Mouse (Mus musculus): ENCODE measurements around the gene Tnr. TPM values are rescaled to one million over a fixed set of nuclear protein-coding genes. Genes with fewer than 3 reads are reported as not detected.

Gene Tnr
- total and polyA plus RNA-seq, 2 experiments: not detected

- H3K9ac ChIP-seq (ENCODE audit: low read depth, low read length): no peak overlapping the region
- no peaks in the 10 kb centered on the region for H3K79me2 ChIP-seq (ENCODE audit: control insufficient read depth, insufficient read depth, low read length)
- no peak for DNase-seq (ENCODE audit: extremely low read depth, low read depth, low spot score)
- no peak overlapping the region for H3K4me3 ChIP-seq (ENCODE audit: insufficient read depth, low read depth, low read length)
- 69% methylated on average over 3 of the region's 3 CpGs for WGBS
- no peak overlapping the region for H3K27ac ChIP-seq (replicated peaks; ENCODE audit: insufficient read depth, low read depth, low read length)
- H3K4me1 ChIP-seq (ENCODE audit: control insufficient read depth, insufficient read depth, low read length): no peaks in the 10 kb centered on the region
- no peaks in the 10 kb centered on the region for H3K27me3 ChIP-seq (ENCODE audit: control insufficient read depth, insufficient read depth, low read length)
- H3K36me3 ChIP-seq (ENCODE audit: control insufficient read depth, insufficient read depth, low read length): no peaks in the 10 kb centered on the region
- TF ChIP-seq POLR2A (IDR thresholded peaks at IDR 0.05; ENCODE audit: extremely low read depth, insufficient read depth, low read length): no peak
- no peak for TF ChIP-seq CTCF (IDR thresholded peaks at IDR 0.05; ENCODE audit: low read depth, low read length)
These were observed 376.4 kb downstream of the Tnr start for GRCm38 (mm10) chr1:159899991-159900390.

GRCm38 (mm10) chr1:159900639-159901038 lies 377.1 kb downstream of the Tnr start:
- H3K27me3 ChIP-seq (ENCODE audit: control insufficient read depth, insufficient read depth, low read length): no peaks in the 10 kb centered on the region
- no peak overlapping the region for H3K4me3 ChIP-seq (ENCODE audit: insufficient read depth, low read depth, low read length)
- WGBS: 57% methylated on average over 3 of the region's 3 CpGs
- no peaks in the 10 kb centered on the region for H3K36me3 ChIP-seq (ENCODE audit: control insufficient read depth, insufficient read depth, low read length)
- no peak overlapping the region for H3K9ac ChIP-seq (ENCODE audit: low read depth, low read length)
- no peak for TF ChIP-seq CTCF (IDR thresholded peaks at IDR 0.05; ENCODE audit: low read depth, low read length)
- no peak for TF ChIP-seq POLR2A (IDR thresholded peaks at IDR 0.05; ENCODE audit: extremely low read depth, insufficient read depth, low read length)
- DNase-seq (ENCODE audit: extremely low read depth, low read depth, low spot score): no peak
- H3K4me1 ChIP-seq (ENCODE audit: control insufficient read depth, insufficient read depth, low read length): no peaks in the 10 kb centered on the region
- no peak overlapping the region for H3K27ac ChIP-seq (replicated peaks; ENCODE audit: insufficient read depth, low read depth, low read length)
- H3K79me2 ChIP-seq (ENCODE audit: control insufficient read depth, insufficient read depth, low read length): no peaks in the 10 kb centered on the region

GRCm38 (mm10) chr1:159901366-159902119 lies 378.0 kb downstream of the Tnr start:
- Histone ChIP-seq H3K27ac (replicated peaks; ENCODE audit: insufficient read depth, low read depth, low read length) (no peak overlapping the region), H3K27me3 (ENCODE audit: control insufficient read depth, insufficient read depth, low read length) (no peaks in the 10 kb centered on the region), H3K36me3 (ENCODE audit: control insufficient read depth, insufficient read depth, low read length) (no peaks in the 10 kb centered on the region), H3K79me2 (ENCODE audit: control insufficient read depth, insufficient read depth, low read length) (no peaks in the 10 kb centered on the region), H3K4me3 (ENCODE audit: insufficient read depth, low read depth, low read length) (no peak overlapping the region), H3K4me1 (ENCODE audit: control insufficient read depth, insufficient read depth, low read length) (no peaks in the 10 kb centered on the region), H3K9ac (ENCODE audit: low read depth, low read length) (no peak overlapping the region)
- DNase-seq (ENCODE audit: extremely low read depth, low read depth, low spot score): no peak
- 89% methylated on average over 7 of the region's 7 CpGs for WGBS
- no peak for TF ChIP-seq CTCF (IDR thresholded peaks at IDR 0.05; ENCODE audit: low read depth, low read length)
- TF ChIP-seq POLR2A (IDR thresholded peaks at IDR 0.05; ENCODE audit: extremely low read depth, insufficient read depth, low read length): no peak

GRCm38 (mm10) chr1:159902120-159902497 lies 378.5 kb downstream of the Tnr start:
- Histone ChIP-seq H3K4me1 (ENCODE audit: control insufficient read depth, insufficient read depth, low read length) (no peaks in the 10 kb centered on the region), H3K27ac (replicated peaks; ENCODE audit: insufficient read depth, low read depth, low read length) (no peak overlapping the region), H3K36me3 (ENCODE audit: control insufficient read depth, insufficient read depth, low read length) (no peaks in the 10 kb centered on the region), H3K79me2 (ENCODE audit: control insufficient read depth, insufficient read depth, low read length) (no peaks in the 10 kb centered on the region), H3K9ac (ENCODE audit: low read depth, low read length) (no peak overlapping the region), H3K4me3 (ENCODE audit: insufficient read depth, low read depth, low read length) (no peak overlapping the region), H3K27me3 (ENCODE audit: control insufficient read depth, insufficient read depth, low read length) (no peaks in the 10 kb centered on the region)
- TF ChIP-seq POLR2A (IDR thresholded peaks at IDR 0.05; ENCODE audit: extremely low read depth, insufficient read depth, low read length) (no peak), CTCF (IDR thresholded peaks at IDR 0.05; ENCODE audit: low read depth, low read length) (no peak)
- WGBS: 89% methylated on average over 4 of the region's 4 CpGs
- no peak for DNase-seq (ENCODE audit: extremely low read depth, low read depth, low spot score)

GRCm38 (mm10) chr1:159911006-159911405 lies 387.4 kb downstream of the Tnr start:
- no peaks in the 10 kb centered on the region for H3K27me3 ChIP-seq (ENCODE audit: control insufficient read depth, insufficient read depth, low read length)
- H3K36me3 ChIP-seq (ENCODE audit: control insufficient read depth, insufficient read depth, low read length): no peaks in the 10 kb centered on the region
- no peaks in the 10 kb centered on the region for H3K79me2 ChIP-seq (ENCODE audit: control insufficient read depth, insufficient read depth, low read length)
- TF ChIP-seq CTCF (IDR thresholded peaks at IDR 0.05; ENCODE audit: low read depth, low read length) (peak; percentile 69), POLR2A (IDR thresholded peaks at IDR 0.05; ENCODE audit: extremely low read depth, insufficient read depth, low read length) (no peak)
- H3K9ac ChIP-seq (ENCODE audit: low read depth, low read length): no peak overlapping the region
- H3K4me1 ChIP-seq (ENCODE audit: control insufficient read depth, insufficient read depth, low read length): no peaks in the 10 kb centered on the region
- WGBS: 23% methylated on average over 5 of the region's 5 CpGs
- no peak overlapping the region for H3K4me3 ChIP-seq (ENCODE audit: insufficient read depth, low read depth, low read length)
- H3K27ac ChIP-seq (replicated peaks; ENCODE audit: insufficient read depth, low read depth, low read length): no peak overlapping the region
- peak; percentile 49 for DNase-seq (ENCODE audit: extremely low read depth, low read depth, low spot score)

- no peak for DNase-seq (ENCODE audit: extremely low read depth, low read depth, low spot score)
These were observed 391.2 kb downstream of the Tnr start for GRCm38 (mm10) chr1:159914726-159915125.

More at GRCm38 (mm10) chr1:159914726-159915125, 391.2 kb downstream of the Tnr start:
- H3K9ac ChIP-seq (ENCODE audit: low read depth, low read length): no peak overlapping the region
- TF ChIP-seq CTCF (IDR thresholded peaks at IDR 0.05; ENCODE audit: low read depth, low read length): no peak
- no peak for TF ChIP-seq POLR2A (IDR thresholded peaks at IDR 0.05; ENCODE audit: extremely low read depth, insufficient read depth, low read length)
- H3K36me3 ChIP-seq (ENCODE audit: control insufficient read depth, insufficient read depth, low read length): no peaks in the 10 kb centered on the region
- H3K27me3 ChIP-seq (ENCODE audit: control insufficient read depth, insufficient read depth, low read length): no peaks in the 10 kb centered on the region
- H3K27ac ChIP-seq (replicated peaks; ENCODE audit: insufficient read depth, low read depth, low read length): no peak overlapping the region
- H3K4me1 ChIP-seq (ENCODE audit: control insufficient read depth, insufficient read depth, low read length): no peaks in the 10 kb centered on the region
- H3K79me2 ChIP-seq (ENCODE audit: control insufficient read depth, insufficient read depth, low read length): no peaks in the 10 kb centered on the region
- H3K4me3 ChIP-seq (ENCODE audit: insufficient read depth, low read depth, low read length): no peak overlapping the region

Measured in liver, adult 2 months (tissue).